Mouse (Mus musculus): ENCODE results near the gene Vwce. TPM values are rescaled to one million over a fixed set of nuclear protein-coding genes. Genes with fewer than 3 reads are reported as not detected.

Gene Vwce
- polyA plus RNA-seq, 1 experiment from 2014 or later, result 3.5 TPM

GRCm38 (mm10) chr19:10676656-10677055, 42.6 kb downstream of the Vwce start:
- 87% methylated on average over 16 of the region's 16 CpGs for WGBS
- H3K4me3 ChIP-seq (replicated peaks), result no peak overlapping the region
- no peaks in the 10 kb centered on the region for H3K9me3 ChIP-seq
- no peak for ATAC-seq (ENCODE audit: insufficient number of reproducible peaks, insufficient read depth, low FRiP score, low TSS enrichment, low read depth)
- peaks cover 4% of the 10 kb centered on the region; the same call in 1 of the 2 replicates for H3K4me1 ChIP-seq (replicated peaks)
- H3K9ac ChIP-seq (replicated peaks), result no peak overlapping the region
- H3K27me3 ChIP-seq, result peaks cover 8% of the 10 kb centered on the region; the same call in 1 of the 2 replicates
- no peaks in the 10 kb centered on the region for H3K36me3 ChIP-seq
- no peak overlapping the region for H3K4me2 ChIP-seq
- no peak overlapping the region for H3K27ac ChIP-seq

GRCm38 (mm10) chr19:10677915-10678771, 44.1 kb downstream of the Vwce start, which contains the start of gene Pga5:
Gene Pga5 (minus strand): TSS chr19:10678071.
- Histone ChIP-seq H3K4me3 (replicated peaks) (no peak within 1 kb of the TSS), H3K9me3 (no peaks in the 10 kb centered on the region), H3K27ac (no peak within 1 kb of the TSS), H3K4me2 (no peak within 1 kb of the TSS), H3K9ac (replicated peaks) (no peak within 1 kb of the TSS), H3K27me3 (peaks cover 8% of the 10 kb centered on the region; the same call in 1 of the 2 replicates), H3K36me3 (no peaks in the 10 kb centered on the region), H3K4me1 (replicated peaks) (peaks cover 4% of the 10 kb centered on the region; the same call in 1 of the 2 replicates)
- WGBS, result 45% methylated on average over 6 of the region's 6 CpGs
- no peak for ATAC-seq (ENCODE audit: insufficient number of reproducible peaks, insufficient read depth, low FRiP score, low TSS enrichment, low read depth)

GRCm38 (mm10) chr19:10678772-10679067, 44.7 kb downstream of the Vwce start:
- no peak for ATAC-seq (ENCODE audit: insufficient number of reproducible peaks, insufficient read depth, low FRiP score, low TSS enrichment, low read depth)
- H3K27ac ChIP-seq, result no peak overlapping the region
- no peak overlapping the region for H3K9ac ChIP-seq (replicated peaks)
- H3K4me3 ChIP-seq (replicated peaks), result no peak overlapping the region
- H3K4me1 ChIP-seq (replicated peaks), result peaks cover 4% of the 10 kb centered on the region; the same call in 1 of the 2 replicates
- WGBS, result 72% methylated on average over 1 of the region's 1 CpGs
- peaks cover 8% of the 10 kb centered on the region; the same call in 1 of the 2 replicates for H3K27me3 ChIP-seq
- H3K4me2 ChIP-seq, result no peak overlapping the region
- no peaks in the 10 kb centered on the region for H3K9me3 ChIP-seq
- no peaks in the 10 kb centered on the region for H3K36me3 ChIP-seq

GRCm38 (mm10) chr19:10681571-10681970, 47.6 kb downstream of the Vwce start:
- 0 out of 2 replicates have a peak, but pooled peaks cover 4% of the 10 kb centered on the region for H3K27me3 ChIP-seq
- H3K9me3 ChIP-seq, result no peaks in the 10 kb centered on the region
- 71% methylated on average over 4 of the region's 4 CpGs for WGBS
- H3K4me2 ChIP-seq, result no peak overlapping the region
- no peak overlapping the region for H3K9ac ChIP-seq (replicated peaks)
- no peak for ATAC-seq (ENCODE audit: insufficient number of reproducible peaks, insufficient read depth, low FRiP score, low TSS enrichment, low read depth)
- no peaks in the 10 kb centered on the region for H3K36me3 ChIP-seq
- no peak overlapping the region for H3K27ac ChIP-seq
- H3K4me1 ChIP-seq (replicated peaks), result peaks cover 4% of the 10 kb centered on the region; the same call in 1 of the 2 replicates
- H3K4me3 ChIP-seq (replicated peaks), result no peak overlapping the region

- no peak for ATAC-seq (ENCODE audit: insufficient number of reproducible peaks, insufficient read depth, low FRiP score, low TSS enrichment, low read depth)
- no peaks in the 10 kb centered on the region for H3K9me3 ChIP-seq
- no peaks in the 10 kb centered on the region for H3K36me3 ChIP-seq
- no peak overlapping the region for H3K4me3 ChIP-seq (replicated peaks)
- H3K4me2 ChIP-seq, result no peak overlapping the region
- H3K27me3 ChIP-seq, result 0 out of 2 replicates have a peak, but pooled peaks cover 4% of the 10 kb centered on the region
- H3K9ac ChIP-seq (replicated peaks), result no peak overlapping the region
- no peak overlapping the region for H3K27ac ChIP-seq
- 88% methylated on average over 9 of the region's 9 CpGs for whole genome bisulfite sequencing
- peaks cover 17% of the 10 kb centered on the region for H3K4me1 ChIP-seq (replicated peaks)
Measured at GRCm38 (mm10) chr19:10685081-10685480, 51.1 kb downstream of the Vwce start.

GRCm38 (mm10) chr19:10685727-10686126, 51.7 kb downstream of the Vwce start:
- no peaks in the 10 kb centered on the region for H3K9me3 ChIP-seq
- WGBS, result 83% methylated on average over 2 of the region's 2 CpGs
- no peak overlapping the region for H3K9ac ChIP-seq (replicated peaks)
- no peaks in the 10 kb centered on the region for H3K36me3 ChIP-seq
- 0 out of 2 replicates have a peak, but pooled peaks cover 3% of the 10 kb centered on the region for H3K27me3 ChIP-seq
- peaks cover 23% of the 10 kb centered on the region for H3K4me1 ChIP-seq (replicated peaks)
- no peak overlapping the region for H3K4me3 ChIP-seq (replicated peaks)
- no peak overlapping the region for H3K27ac ChIP-seq
- H3K4me2 ChIP-seq, result no peak overlapping the region
- no peak for ATAC-seq (ENCODE audit: insufficient number of reproducible peaks, insufficient read depth, low FRiP score, low TSS enrichment, low read depth)

- Histone ChIP-seq H3K4me2 (peak within 1 kb of the TSS; percentile 75), H3K4me1 (replicated peaks) (peaks cover 30% of the 10 kb centered on the region), H3K9me3 (no peaks in the 10 kb centered on the region), H3K36me3 (no peaks in the 10 kb centered on the region; the same call in 1 of the 2 replicates), H3K27ac (peak within 1 kb of the TSS; percentile 95), H3K27me3 (no peaks in the 10 kb centered on the region), H3K9ac (replicated peaks) (peak within 1 kb of the TSS; percentile 78), H3K4me3 (replicated peaks) (peak within 1 kb of the TSS; percentile 76)
- WGBS, result under 1% methylated on average over 73 of the region's 74 CpGs
- ATAC-seq (ENCODE audit: insufficient number of reproducible peaks, insufficient read depth, low FRiP score, low TSS enrichment, low read depth), result peak; percentile 90
Measured at GRCm38 (mm10) chr19:10688537-10689352, 54.7 kb downstream of the Vwce start, which contains the start of gene Vps37c. Gene Vps37c (plus strand): TSS chr19:10688735.

GRCm38 (mm10) chr19:10689470-10690166, 55.6 kb downstream of the Vwce start:
- no peaks in the 10 kb centered on the region for H3K9me3 ChIP-seq
- ATAC-seq (ENCODE audit: insufficient number of reproducible peaks, insufficient read depth, low FRiP score, low TSS enrichment, low read depth), result no peak
- peak overlapping the region; percentile 95 for H3K27ac ChIP-seq
- peak overlapping the region; percentile 75 for H3K4me2 ChIP-seq
- no peaks in the 10 kb centered on the region for H3K27me3 ChIP-seq
- 59% methylated on average over 5 of the region's 5 CpGs for WGBS
- H3K4me1 ChIP-seq (replicated peaks), result peaks cover 30% of the 10 kb centered on the region
- peak overlapping the region; percentile 76 for H3K4me3 ChIP-seq (replicated peaks)
- H3K36me3 ChIP-seq, result no peaks in the 10 kb centered on the region; the same call in 1 of the 2 replicates
- H3K9ac ChIP-seq (replicated peaks), result peak overlapping the region; percentile 78

- Histone ChIP-seq H3K27ac (0 out of 2 replicates have a peak overlapping the region, but pooled peaks have one; percentile 95), H3K4me3 (replicated peaks) (0 out of 2 replicates have a peak overlapping the region, but pooled peaks have one; percentile 76), H3K4me2 (peak overlapping the region; percentile 75), H3K27me3 (no peaks in the 10 kb centered on the region), H3K4me1 (replicated peaks) (peaks cover 30% of the 10 kb centered on the region), H3K36me3 (no peaks in the 10 kb centered on the region; the same call in 1 of the 2 replicates), H3K9me3 (no peaks in the 10 kb centered on the region), H3K9ac (replicated peaks) (no peak overlapping the region)
- no peak for ATAC-seq (ENCODE audit: insufficient number of reproducible peaks, insufficient read depth, low FRiP score, low TSS enrichment, low read depth)
- WGBS, result 81% methylated on average over 3 of the region's 3 CpGs
Measured at GRCm38 (mm10) chr19:10690336-10690735, 56.3 kb downstream of the Vwce start.

GRCm38 (mm10) chr19:10691121-10691520, 57.1 kb downstream of the Vwce start:
- ATAC-seq (ENCODE audit: insufficient number of reproducible peaks, insufficient read depth, low FRiP score, low TSS enrichment, low read depth), result no peak
- Histone ChIP-seq H3K4me1 (replicated peaks) (peaks cover 36% of the 10 kb centered on the region), H3K4me2 (peak overlapping the region; percentile 75; the same call in 1 of the 2 replicates), H3K9me3 (no peaks in the 10 kb centered on the region), H3K4me3 (replicated peaks) (no peak overlapping the region), H3K27ac (no peak overlapping the region), H3K36me3 (no peaks in the 10 kb centered on the region; the same call in 1 of the 2 replicates), H3K27me3 (no peaks in the 10 kb centered on the region), H3K9ac (replicated peaks) (0 out of 2 replicates have a peak overlapping the region, but pooled peaks have one; percentile 18)
- 92% methylated on average over 4 of the region's 4 CpGs for WGBS

Measured in limb, embryonic 12.5 days (tissue).